Mouse (Mus musculus): ENCODE measurements around the gene Snrpd3. TPM values are rescaled to one million over a fixed set of nuclear protein-coding genes. Genes with fewer than 3 reads are reported as not detected.
"Not testable (repeated sequence)": the region's sequence is repeated elsewhere in the genome, so short reads cannot be mapped to it uniquely, and the experiment has no call there.

The Snrpd3 gene
- polyA plus RNA-seq, 1 experiment from 2014 or later: 204 TPM

GRCm38 (mm10) chr10:75564687-75565265 is 47.4 kb downstream of the Snrpd3 start:
- Histone ChIP-seq H3K4me3 (replicated peaks) (no peak overlapping the region), H3K9ac (no peak overlapping the region), H3K4me1 (peaks cover 9% of the 10 kb centered on the region), H3K36me3 (replicated peaks) (no peaks in the 10 kb centered on the region), H3K4me2 (no peak overlapping the region), H3K27me3 (peaks cover 51% of the 10 kb centered on the region), H3K27ac (no peak overlapping the region), H3K9me3 (no peaks in the 10 kb centered on the region)
- 86% methylated on average over 12 of the region's 12 CpGs for WGBS
- no peak for ATAC-seq (ENCODE audit: low FRiP score)

GRCm38 (mm10) chr10:75565436-75565835 is 48.1 kb downstream of the Snrpd3 start:
- no peak overlapping the region for H3K4me3 ChIP-seq (replicated peaks)
- no peak overlapping the region for H3K9ac ChIP-seq
- ATAC-seq (ENCODE audit: low FRiP score): no peak
- no peaks in the 10 kb centered on the region for H3K36me3 ChIP-seq (replicated peaks)
- no peak overlapping the region for H3K27ac ChIP-seq
- H3K9me3 ChIP-seq: no peaks in the 10 kb centered on the region
- H3K4me2 ChIP-seq: no peak overlapping the region
- H3K4me1 ChIP-seq: peaks cover 3% of the 10 kb centered on the region; the same call in 1 of the 2 replicates
- H3K27me3 ChIP-seq: peaks cover 45% of the 10 kb centered on the region
- WGBS: 74% methylated on average over 6 of the region's 6 CpGs

DNA sequence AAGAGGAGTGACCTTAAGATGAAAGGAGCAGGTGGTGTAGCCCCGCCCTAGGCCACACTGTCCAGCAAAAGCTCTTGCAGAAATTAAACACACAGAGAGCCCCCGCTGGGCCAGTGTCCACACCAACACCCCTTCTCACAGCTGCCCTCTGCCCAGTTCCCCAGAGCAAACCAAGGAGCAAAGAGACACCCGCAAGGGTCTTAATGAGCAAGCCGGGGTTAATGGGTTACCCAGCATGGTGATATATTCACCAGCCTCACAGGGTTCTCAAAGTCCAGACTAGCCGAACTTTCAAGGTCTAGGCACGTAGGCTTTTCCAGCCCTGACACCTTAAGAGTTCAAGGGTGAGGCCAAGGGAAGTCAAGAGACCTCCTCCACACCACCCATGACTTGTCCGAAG is 48.6 kb downstream of the Snrpd3 start:
- Histone ChIP-seq H3K9ac (no peak overlapping the region), H3K27me3 (peaks cover 41% of the 10 kb centered on the region), H3K4me3 (replicated peaks) (no peak overlapping the region), H3K36me3 (replicated peaks) (no peaks in the 10 kb centered on the region), H3K4me2 (no peak overlapping the region), H3K27ac (no peak overlapping the region), H3K9me3 (no peaks in the 10 kb centered on the region), H3K4me1 (no peaks in the 10 kb centered on the region)
- ATAC-seq (ENCODE audit: low FRiP score): no peak
- WGBS: 81% methylated on average over 7 of the region's 7 CpGs

- H3K27me3 ChIP-seq: peaks cover 41% of the 10 kb centered on the region
- H3K27ac ChIP-seq: no peak overlapping the region
- no peaks in the 10 kb centered on the region for H3K36me3 ChIP-seq (replicated peaks)
- 88% methylated on average over 5 of the region's 5 CpGs for WGBS
- H3K4me3 ChIP-seq (replicated peaks): no peak overlapping the region
- ATAC-seq (ENCODE audit: low FRiP score): no peak
- no peaks in the 10 kb centered on the region for H3K9me3 ChIP-seq
- H3K4me2 ChIP-seq: no peak overlapping the region
- H3K4me1 ChIP-seq: no peaks in the 10 kb centered on the region
- no peak overlapping the region for H3K9ac ChIP-seq
Observed at GRCm38 (mm10) chr10:75566321-75566720, 49.0 kb downstream of the Snrpd3 start.

GRCm38 (mm10) chr10:75566765-75567164 is 49.4 kb downstream of the Snrpd3 start:
- H3K27me3 ChIP-seq: peaks cover 36% of the 10 kb centered on the region
- ATAC-seq (ENCODE audit: low FRiP score); H3K36me3 ChIP-seq (replicated peaks); H3K4me3 ChIP-seq (replicated peaks); H3K27ac ChIP-seq; H3K4me2 ChIP-seq; H3K4me1 ChIP-seq; H3K9ac ChIP-seq; H3K9me3 ChIP-seq: not testable (repeated sequence)
- 85% methylated on average over 2 of the region's 2 CpGs for WGBS

- ATAC-seq (ENCODE audit: low FRiP score): no peak
Observed at GRCm38 (mm10) chr10:75568029-75568428, 50.7 kb downstream of the Snrpd3 start.

DNA sequence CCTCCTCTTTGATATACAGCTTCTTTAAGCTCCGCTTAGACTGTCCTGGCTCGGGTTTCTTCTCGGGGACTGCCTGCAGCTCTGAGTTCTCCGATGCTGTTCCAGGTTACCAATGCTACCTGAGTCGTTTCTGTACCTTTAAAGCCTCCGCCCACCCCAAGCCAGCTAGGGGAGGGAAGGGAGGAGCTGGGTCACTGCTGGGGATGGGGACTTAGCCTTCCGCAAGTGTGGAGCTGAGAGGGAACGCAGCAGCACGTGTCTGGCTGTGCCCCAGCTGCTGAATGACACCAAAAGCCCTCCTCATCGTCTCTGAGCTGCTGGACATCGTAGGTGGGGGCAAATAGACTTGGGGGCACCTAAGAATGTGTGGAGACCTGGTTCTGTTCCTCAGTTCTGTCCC is 51.1 kb downstream of the Snrpd3 start:
- no peaks in the 10 kb centered on the region for H3K9me3 ChIP-seq
- WGBS: 8% methylated on average over 11 of the region's 11 CpGs
- H3K27me3 ChIP-seq: peaks cover 26% of the 10 kb centered on the region
- no peaks in the 10 kb centered on the region; the same call in 1 of the 2 replicates for H3K4me1 ChIP-seq
- H3K4me3 ChIP-seq (replicated peaks): no peak overlapping the region
- no peak overlapping the region for H3K4me2 ChIP-seq
- H3K36me3 ChIP-seq (replicated peaks): no peaks in the 10 kb centered on the region
- no peak overlapping the region for H3K27ac ChIP-seq
- no peak for ATAC-seq (ENCODE audit: low FRiP score)
- H3K9ac ChIP-seq: no peak overlapping the region

More at GRCm38 (mm10) chr10:75568029-75568428, 50.7 kb downstream of the Snrpd3 start:
- no peak overlapping the region for H3K27ac ChIP-seq
- H3K4me1 ChIP-seq: no peaks in the 10 kb centered on the region
- H3K4me2 ChIP-seq: no peak overlapping the region
- peaks cover 25% of the 10 kb centered on the region for H3K27me3 ChIP-seq
- no peaks in the 10 kb centered on the region for H3K9me3 ChIP-seq
- no peak overlapping the region for H3K4me3 ChIP-seq (replicated peaks)
- 39% methylated on average over 5 of the region's 5 CpGs for WGBS
- no peaks in the 10 kb centered on the region for H3K36me3 ChIP-seq (replicated peaks)
- no peak overlapping the region for H3K9ac ChIP-seq

GRCm38 (mm10) chr10:75568851-75569250 is 51.5 kb downstream of the Snrpd3 start:
- no peak for ATAC-seq (ENCODE audit: low FRiP score)
- no peak overlapping the region for H3K4me3 ChIP-seq (replicated peaks)
- no peak overlapping the region for H3K27ac ChIP-seq
- 18% methylated on average over 4 of the region's 4 CpGs for WGBS
- H3K4me1 ChIP-seq: no peaks in the 10 kb centered on the region; the same call in 1 of the 2 replicates
- H3K27me3 ChIP-seq: peaks cover 22% of the 10 kb centered on the region
- H3K36me3 ChIP-seq (replicated peaks): no peaks in the 10 kb centered on the region
- no peak overlapping the region for H3K9ac ChIP-seq
- H3K9me3 ChIP-seq: no peaks in the 10 kb centered on the region
- no peak overlapping the region for H3K4me2 ChIP-seq

DNA sequence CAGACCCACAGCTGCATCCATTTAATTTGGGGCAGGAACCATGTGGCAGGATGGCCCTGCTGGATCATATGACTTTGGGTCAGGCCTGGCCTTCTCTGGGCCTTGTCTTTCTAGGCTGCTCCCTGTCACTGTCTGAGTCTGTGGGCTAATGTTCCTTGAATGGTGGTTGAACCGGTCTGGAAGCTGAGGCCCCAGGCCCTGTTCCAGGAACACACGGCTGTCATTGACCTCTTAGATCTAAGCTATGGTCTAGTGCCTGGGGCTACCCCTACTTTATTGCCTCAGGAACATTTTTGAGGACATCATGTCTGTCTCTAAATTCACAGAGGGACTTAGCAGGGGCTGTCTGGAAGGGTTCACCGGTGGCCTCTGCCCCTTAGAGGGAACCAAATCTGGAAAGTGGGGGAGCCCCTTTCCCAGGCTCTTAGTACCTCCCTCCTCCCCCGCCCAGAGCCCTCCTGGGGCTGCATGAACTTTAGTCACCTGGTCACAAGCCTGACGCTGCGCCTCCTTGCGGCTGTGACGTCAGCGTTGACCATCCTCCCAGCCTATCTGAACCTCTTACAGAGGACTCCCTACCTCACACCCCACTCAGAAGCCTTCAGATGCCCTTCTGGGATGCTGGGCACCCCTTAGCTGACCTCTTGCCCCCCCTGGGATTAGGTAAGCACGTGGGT is 53.8 kb downstream of the Snrpd3 start:
- Histone ChIP-seq H3K9me3 (no peaks in the 10 kb centered on the region), H3K27me3 (peaks cover 15% of the 10 kb centered on the region), H3K36me3 (replicated peaks) (no peaks in the 10 kb centered on the region), H3K9ac (no peak overlapping the region), H3K4me3 (replicated peaks) (no peak overlapping the region), H3K27ac (no peak overlapping the region), H3K4me1 (no peaks in the 10 kb centered on the region; the same call in 1 of the 2 replicates), H3K4me2 (no peak overlapping the region)
- no peak for ATAC-seq (ENCODE audit: low FRiP score)
- 42% methylated on average over 10 of the region's 10 CpGs for WGBS

- Histone ChIP-seq H3K4me1 (no peaks in the 10 kb centered on the region; the same call in 1 of the 2 replicates), H3K36me3 (replicated peaks) (no peaks in the 10 kb centered on the region), H3K9me3 (no peaks in the 10 kb centered on the region), H3K9ac (no peak overlapping the region), H3K4me2 (no peak overlapping the region), H3K4me3 (replicated peaks) (no peak overlapping the region), H3K27ac (no peak overlapping the region), H3K27me3 (peaks cover 15% of the 10 kb centered on the region)
- 41% methylated on average over 9 of the region's 9 CpGs for WGBS
- no peak for ATAC-seq (ENCODE audit: low FRiP score)
Observed at GRCm38 (mm10) chr10:75571937-75572336, 54.6 kb downstream of the Snrpd3 start.

DNA sequence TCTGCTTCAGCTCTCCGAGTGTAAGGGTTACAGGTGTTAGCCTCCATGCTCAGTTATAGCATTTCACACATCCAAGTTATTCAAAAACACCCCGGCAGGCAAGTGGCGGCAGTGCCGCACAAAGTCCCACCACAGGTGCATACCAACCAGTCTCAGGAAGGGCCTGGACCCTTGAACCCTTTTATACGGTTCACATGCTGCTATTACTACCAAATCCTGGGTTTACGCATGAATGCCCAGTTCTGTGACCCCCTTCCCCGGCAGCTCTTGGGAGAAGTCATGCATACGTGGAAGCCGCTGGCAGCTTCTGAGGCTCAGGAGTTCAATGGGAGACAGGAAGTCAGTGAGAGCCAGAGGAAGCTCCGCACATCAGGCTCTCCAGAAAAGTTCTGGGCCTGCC is 55.8 kb downstream of the Snrpd3 start:
- H3K4me2 ChIP-seq: no peak overlapping the region
- 44% methylated on average over 10 of the region's 10 CpGs for WGBS
- H3K9me3 ChIP-seq: no peaks in the 10 kb centered on the region
- H3K27me3 ChIP-seq: peaks cover 8% of the 10 kb centered on the region
- H3K27ac ChIP-seq: no peak overlapping the region
- H3K4me1 ChIP-seq: no peaks in the 10 kb centered on the region; the same call in 1 of the 2 replicates
- H3K9ac ChIP-seq: no peak overlapping the region
- ATAC-seq (ENCODE audit: low FRiP score): no peak
- H3K36me3 ChIP-seq (replicated peaks): no peaks in the 10 kb centered on the region
- no peak overlapping the region for H3K4me3 ChIP-seq (replicated peaks)

DNA sequence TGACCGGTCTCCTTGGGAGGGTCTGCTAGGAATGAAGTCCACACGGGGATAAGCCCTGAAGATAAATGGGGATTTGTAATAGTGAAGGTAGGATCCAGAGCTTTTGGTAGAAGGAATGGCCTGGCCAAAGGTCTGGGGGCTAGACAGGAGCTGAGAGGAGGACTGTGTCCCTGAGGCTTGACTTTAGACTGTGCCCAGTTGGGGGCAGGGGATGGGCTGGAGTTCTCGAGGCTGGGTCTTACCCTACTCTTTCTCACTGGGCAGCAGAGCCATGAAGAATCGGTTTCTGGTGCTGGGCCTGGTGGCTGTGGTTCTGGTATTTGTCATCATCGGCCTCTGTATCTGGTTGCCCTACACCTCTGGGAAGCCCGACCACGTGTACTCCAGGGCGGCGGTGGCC is 56.6 kb downstream of the Snrpd3 start:
- Histone ChIP-seq H3K9me3 (no peaks in the 10 kb centered on the region), H3K27ac (no peak overlapping the region), H3K9ac (no peak overlapping the region), H3K4me3 (replicated peaks) (no peak overlapping the region), H3K4me2 (no peak overlapping the region), H3K36me3 (replicated peaks) (no peaks in the 10 kb centered on the region), H3K4me1 (no peaks in the 10 kb centered on the region; the same call in 1 of the 2 replicates), H3K27me3 (peaks cover 8% of the 10 kb centered on the region)
- ATAC-seq (ENCODE audit: low FRiP score): no peak
- 89% methylated on average over 9 of the region's 9 CpGs for WGBS

- no peaks in the 10 kb centered on the region; the same call in 1 of the 2 replicates for H3K27me3 ChIP-seq
- H3K4me3 ChIP-seq (replicated peaks): no peak overlapping the region
- H3K4me2 ChIP-seq: no peak overlapping the region
- no peaks in the 10 kb centered on the region for H3K4me1 ChIP-seq
- H3K27ac ChIP-seq: no peak overlapping the region
- no peak overlapping the region for H3K9ac ChIP-seq
- no peaks in the 10 kb centered on the region for H3K36me3 ChIP-seq (replicated peaks)
- ATAC-seq (ENCODE audit: low FRiP score): no peak
- WGBS: 84% methylated on average over 6 of the region's 6 CpGs
- no peaks in the 10 kb centered on the region for H3K9me3 ChIP-seq
Observed at GRCm38 (mm10) chr10:75579129-75579528, 61.8 kb downstream of the Snrpd3 start.

All from forebrain, embryonic 12.5 days (tissue).